25 mouse cellular contexts compared by ENCODE assay signal in the genomic region with DNA sequence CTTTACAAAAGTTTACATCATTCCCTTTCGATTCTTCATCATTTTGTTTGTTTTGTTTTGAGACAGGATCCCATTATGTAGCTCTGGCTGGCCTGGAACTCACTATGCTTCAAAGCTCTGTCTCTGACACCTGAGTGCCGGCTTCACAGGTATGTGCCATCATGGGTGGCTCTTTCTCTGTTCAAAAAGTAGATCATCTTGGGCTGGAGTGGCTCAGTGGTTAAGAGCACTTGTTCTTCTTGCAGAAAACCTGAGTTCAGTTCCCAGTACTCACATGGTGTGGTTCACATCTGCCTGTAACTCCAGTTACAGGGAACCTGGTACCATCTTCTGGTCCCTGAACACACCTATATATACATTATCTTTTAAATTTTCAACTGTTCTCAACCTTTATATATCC. TPM values are rescaled to one million over a fixed set of nuclear protein-coding genes. Genes with fewer than 3 reads are reported as not detected.
A peak's percentile ranks its signal among the peaks of the same experiment; 100 is the strongest.
DNase-seq lines count a peak whose midpoint lies in the region; ATAC-seq and TF ChIP-seq lines count a peak whose summit lies in the region.
"Had no signal": no experiment of that assay in that cellular context is flagged by ENCODE, and none has a peak within 500 bp of the region (broad histone marks: within the 10 kb centered on the region; RNA-seq: fewer than 3 reads in every experiment).

No protein-coding gene starts in this region.

- no peak for TF ChIP-seq POLR2A in liver, adult 2 months (IDR thresholded peaks at IDR 0.05; ENCODE audit: extremely low read depth, insufficient read depth, low read length)

- ATAC-seq in lung, postnatal 0 days: no peak
- peak; percentile 27; the same call in 1 of the 2 replicates for ATAC-seq in monocyte, adult 5-6 weeks (replicated peaks; ENCODE audit: insufficient number of reproducible peaks, low FRiP score, low TSS enrichment, poor library complexity, severe bottlenecking)
- ATAC-seq: CD4-positive, CD25-positive, alpha-beta regulatory T cell, adult 4 months; forebrain, embryonic 16.5 days had no signal

- H3K27ac ChIP-seq in gastrocnemius, adult 2 months: peak overlapping the region; percentile 90
- H3K27ac ChIP-seq in liver, adult 2 months (replicated peaks; ENCODE audit: insufficient read depth, low read depth, low read length): peak overlapping the region; percentile 70
- H3K27ac ChIP-seq in lung, postnatal 0 days (ENCODE audit: low read length): peak overlapping the region; percentile 43
- H3K27ac ChIP-seq: embryonic facial prominence, embryonic 13.5 days; forebrain, embryonic 12.5 days; heart, embryonic 15.5 days; hindbrain, embryonic 10.5 days; hindbrain, embryonic 14.5 days had no signal

- peaks cover 28% of the 10 kb centered on the region for H3K4me1 ChIP-seq in liver, adult 2 months (ENCODE audit: control insufficient read depth, insufficient read depth, low read length)
- peaks cover 4% of the 10 kb centered on the region; the same call in 1 of the 2 replicates for H3K4me1 ChIP-seq in lung, postnatal 0 days (ENCODE audit: insufficient read depth, low read depth, low read length)
- H3K4me1 ChIP-seq: forebrain, embryonic 12.5 days; hindbrain, embryonic 10.5 days had no signal

- H3K4me2 ChIP-seq in lung, postnatal 0 days (replicated peaks; ENCODE audit: low read depth, low read length): no peak overlapping the region
- H3K4me2 ChIP-seq: embryonic facial prominence, embryonic 13.5 days; forebrain, embryonic 12.5 days; heart, embryonic 11.5 days; heart, embryonic 15.5 days; hindbrain, embryonic 14.5 days had no signal

- TF ChIP-seq CTCF in gastrocnemius, adult 2 months (IDR thresholded peaks at IDR 0.05): no peak
- no peak for TF ChIP-seq CTCF in liver, adult 2 months (IDR thresholded peaks at IDR 0.05; ENCODE audit: low read depth, low read length)
- no peak for TF ChIP-seq CTCF in lung, postnatal 0 days (IDR thresholded peaks at IDR 0.05)

- 91% methylated on average over 2 of the region's 2 CpGs for WGBS in liver, adult 2 months
- WGBS in lung, postnatal 0 days: 55% methylated on average over 2 of the region's 2 CpGs

- TF ChIP-seq EP300 in lung, postnatal 0 days (IDR thresholded peaks at IDR 0.05): no peak

- no peak overlapping the region for H3K9ac ChIP-seq in liver, adult 2 months (ENCODE audit: low read depth, low read length)
- no peak overlapping the region for H3K9ac ChIP-seq in lung, postnatal 0 days (replicated peaks; ENCODE audit: low read depth)
- H3K9ac ChIP-seq: embryonic facial prominence, embryonic 13.5 days; forebrain, embryonic 12.5 days; heart, embryonic 15.5 days; hindbrain, embryonic 14.5 days had no signal

- H3K9me3 ChIP-seq in lung, postnatal 0 days (ENCODE audit: low read length): no peaks in the 10 kb centered on the region
- H3K9me3 ChIP-seq: embryonic facial prominence, embryonic 13.5 days; forebrain, embryonic 12.5 days; heart, embryonic 15.5 days; hindbrain, embryonic 10.5 days had no signal

- H3K27me3 ChIP-seq in liver, adult 2 months (ENCODE audit: control insufficient read depth, insufficient read depth, low read length): no peaks in the 10 kb centered on the region
- H3K27me3 ChIP-seq in lung, postnatal 0 days (replicated peaks; ENCODE audit: insufficient read depth, low read length): no peaks in the 10 kb centered on the region
- H3K27me3 ChIP-seq: embryonic facial prominence, embryonic 13.5 days; forebrain, embryonic 12.5 days; heart, embryonic 15.5 days had no signal

- no peaks in the 10 kb centered on the region for H3K79me2 ChIP-seq in liver, adult 2 months (ENCODE audit: control insufficient read depth, insufficient read depth, low read length)

- peaks cover 23% of the 10 kb centered on the region for H3K36me3 ChIP-seq in liver, adult 2 months (ENCODE audit: control insufficient read depth, insufficient read depth, low read length)
- no peaks in the 10 kb centered on the region for H3K36me3 ChIP-seq in lung, postnatal 0 days (ENCODE audit: insufficient read depth, low read length)
- H3K36me3 ChIP-seq: embryonic facial prominence, embryonic 13.5 days; forebrain, embryonic 12.5 days; G1E; heart, embryonic 15.5 days; hindbrain, embryonic 10.5 days had no signal

- H3K4me3 ChIP-seq in gastrocnemius, adult 2 months: no peak overlapping the region
- H3K4me3 ChIP-seq in liver, adult 2 months (ENCODE audit: insufficient read depth, low read depth, low read length): no peak overlapping the region
- no peak overlapping the region for H3K4me3 ChIP-seq in lung, postnatal 0 days (ENCODE audit: low read depth, low read length)
- H3K4me3 ChIP-seq: embryonic facial prominence, embryonic 13.5 days; forebrain, embryonic 12.5 days; heart, embryonic 15.5 days; hindbrain, embryonic 10.5 days had no signal

- intact Hi-C loops in gastrocnemius, adult 2 months (cut with DNase I): no loop called here

- no peak for DNase-seq in gastrocnemius, adult 2 months
- no peak for DNase-seq in gastrocnemius, adult 18-20 months (ENCODE audit: low spot score)
- DNase-seq in liver, adult 2 months (ENCODE audit: extremely low read depth, low read depth, low spot score): no peak
- no peak for DNase-seq in liver
- DNase-seq in lung, postnatal 0 days (ENCODE audit: low spot score): no peak
- DNase-seq in lung, postnatal 10 days: no peak
- DNase-seq: adrenal gland, adult 8-10 months; adrenal gland, postnatal 36 days; B cell, adult 2 months; cerebellum, adult 11-12 months; cerebellum, adult 9-10 months; cerebellum, postnatal 25 days; gastrocnemius, postnatal 25 days; heart, postnatal 14 days had no signal

RNA-seq across cellular contexts. Expression of gene Clec2d, which starts 44.7 kb away (rescaled TPM):
- total RNA-seq in gastrocnemius, adult 2 months (2021): 100 to 1,000 TPM in 1 of 2 experiments, 10 to 100 TPM in 1; 73.7 to 109 TPM
- total RNA-seq in gastrocnemius, adult 18-20 months (2021): 10 to 100 TPM; 54.9 to 94.0 TPM
- 521 and 532 TPM in 2 replicates for total RNA-seq in liver, adult 2 months (2014; rRNA removed)
- polyA plus RNA-seq in liver, adult 2 months (2012; rRNA removed): 124 and 141 TPM in 2 replicates
- 4.5 and 5.1 TPM in 2 replicates for polyA plus RNA-seq in lung, postnatal 0 days (2015; fragmentation: Nextera tagmentation; extraction: Ambion mirVana)
- 222 to 328 TPM (median 282 TPM) in 3 replicates for total RNA-seq in monocyte, adult 5-6 weeks (2017)
- total RNA-seq: G1E had no signal
- polyA plus RNA-seq: forebrain, embryonic 12.5 days; G1E; heart, embryonic 11.5 days; hindbrain, embryonic 10.5 days had no signal

RNA-seq across cellular contexts. Expression of gene Cd69, which starts 50.2 kb away (rescaled TPM):
- not detected for total RNA-seq in gastrocnemius, adult 2 months (2021)
- total RNA-seq in gastrocnemius, adult 18-20 months (2021): under 1 TPM in 1 of 2 experiments, not detected in 1; 0.12 TPM
- total RNA-seq in liver, adult 2 months (2014; rRNA removed): 0.74 and 1.1 TPM in 2 replicates
- 0.15 TPM in 1 of 2 replicates, not detected in the other for polyA plus RNA-seq in liver, adult 2 months (2012; rRNA removed)
- 0.39 and 0.48 TPM in 2 replicates for polyA plus RNA-seq in lung, postnatal 0 days (2015; fragmentation: Nextera tagmentation; extraction: Ambion mirVana)
- total RNA-seq in monocyte, adult 5-6 weeks (2017): 122 to 324 TPM (median 301 TPM) in 3 replicates
- total RNA-seq: G1E had no signal
- polyA plus RNA-seq: cortical plate, adult 2 months; embryonic facial prominence, embryonic 13.5 days; forebrain, embryonic 12.5 days; forebrain, embryonic 16.5 days; G1E; heart, embryonic 11.5 days; hindbrain, embryonic 10.5 days; hindbrain, embryonic 14.5 days had no signal

Comparison
In these comparisons a context has a peak if more than half of its experiments do, and no peak if none do; other contexts are left out.
1. RNA of gene Cd69, which starts 50.2 kb away (total RNA-seq): 122 to 324 TPM in monocyte, adult 5-6 weeks; 0.74 to 1.1 TPM in liver, adult 2 months, 0.12 TPM in gastrocnemius, adult 18-20 months and not detected in gastrocnemius, adult 2 months; every median in the first group is over 10 times any median in the second.
2. Peak in every context shown above with its lines, with median percentiles within 50 percentile points of each other: H3K27ac ChIP-seq.